Mouse (Mus musculus): ENCODE results near the gene Efhd1.

The Efhd1 gene

GRCm38 (mm10) chr1:87264134-87265006 is at the start of gene Efhd1:
Gene Efhd1 (plus strand): TSS chr1:87264363.
- no peak for DNase-seq (ENCODE audit: low read depth)

GRCm38 (mm10) chr1:87214748-87215147 is 49.4 kb upstream of the Efhd1 start:
- no peak for DNase-seq (ENCODE audit: low read depth)

- no peak for DNase-seq (ENCODE audit: low read depth)
These were observed 46.2 kb upstream of the Efhd1 start for GRCm38 (mm10) chr1:87217938-87218337.

- DNase-seq (ENCODE audit: low read depth), result no peak
These were observed 38.4 kb upstream of the Efhd1 start for GRCm38 (mm10) chr1:87225739-87226138.

- DNase-seq (ENCODE audit: low read depth), result no peak
These were observed 37.6 kb upstream of the Efhd1 start for GRCm38 (mm10) chr1:87226409-87227159.

- no peak for DNase-seq (ENCODE audit: low read depth)
These were observed 37.0 kb upstream of the Efhd1 start for GRCm38 (mm10) chr1:87227160-87227550.

- DNase-seq (ENCODE audit: low read depth), result no peak
These were observed 33.6 kb upstream of the Efhd1 start for GRCm38 (mm10) chr1:87230606-87231005.

- DNase-seq (ENCODE audit: low read depth), result no peak
These were observed 32.0 kb upstream of the Efhd1 start for GRCm38 (mm10) chr1:87232197-87232596.

- DNase-seq (ENCODE audit: low read depth), result no peak
These were observed 25.1 kb upstream of the Efhd1 start for GRCm38 (mm10) chr1:87239056-87239455.

GRCm38 (mm10) chr1:87243021-87243420 is 21.1 kb upstream of the Efhd1 start:
- DNase-seq (ENCODE audit: low read depth), result no peak

- DNase-seq (ENCODE audit: low read depth), result no peak
These were observed 18.7 kb upstream of the Efhd1 start for GRCm38 (mm10) chr1:87245430-87245829.

GRCm38 (mm10) chr1:87245929-87246815 is 18.0 kb upstream of the Efhd1 start:
- DNase-seq (ENCODE audit: low read depth), result peak; percentile 58

- DNase-seq (ENCODE audit: low read depth), result no peak
These were observed 12.0 kb upstream of the Efhd1 start for GRCm38 (mm10) chr1:87252040-87252609.

- DNase-seq (ENCODE audit: low read depth), result no peak
These were observed 9.0 kb upstream of the Efhd1 start for GRCm38 (mm10) chr1:87255173-87255572.

- no peak for DNase-seq (ENCODE audit: low read depth)
These were observed 6.5 kb upstream of the Efhd1 start for GRCm38 (mm10) chr1:87257691-87258090.

- no peak for DNase-seq (ENCODE audit: low read depth)
These were observed 5.7 kb upstream of the Efhd1 start for GRCm38 (mm10) chr1:87258484-87258883.

- DNase-seq (ENCODE audit: low read depth), result no peak
These were observed 4.8 kb upstream of the Efhd1 start for GRCm38 (mm10) chr1:87259316-87259715.

- DNase-seq (ENCODE audit: low read depth), result no peak
These were observed 906 bp upstream of the Efhd1 start for GRCm38 (mm10) chr1:87263257-87263656.

GRCm38 (mm10) chr1:87263796-87264133 is 398 bp upstream of the Efhd1 start:
- DNase-seq (ENCODE audit: low read depth), result no peak

- DNase-seq (ENCODE audit: low read depth), result no peak
These were observed 1.0 kb downstream of the Efhd1 start for GRCm38 (mm10) chr1:87265200-87265599.

- DNase-seq (ENCODE audit: low read depth), result no peak
These were observed 2.3 kb downstream of the Efhd1 start for GRCm38 (mm10) chr1:87266296-87267090.
